Mouse (Mus musculus) retina, postnatal 1 day (tissue): ENCODE measurements around the gene Eif5a2.

Experiments
- DNase-seq: peaks from one replicate; pipeline ENCODE4 v3.0.0-alpha.2; 2012

Gene Eif5a2

GRCm38 (mm10) chr3:28814361-28814760 is 33.3 kb downstream of the Eif5a2 start:
- peak; percentile 80 for DNase-seq

DNA sequence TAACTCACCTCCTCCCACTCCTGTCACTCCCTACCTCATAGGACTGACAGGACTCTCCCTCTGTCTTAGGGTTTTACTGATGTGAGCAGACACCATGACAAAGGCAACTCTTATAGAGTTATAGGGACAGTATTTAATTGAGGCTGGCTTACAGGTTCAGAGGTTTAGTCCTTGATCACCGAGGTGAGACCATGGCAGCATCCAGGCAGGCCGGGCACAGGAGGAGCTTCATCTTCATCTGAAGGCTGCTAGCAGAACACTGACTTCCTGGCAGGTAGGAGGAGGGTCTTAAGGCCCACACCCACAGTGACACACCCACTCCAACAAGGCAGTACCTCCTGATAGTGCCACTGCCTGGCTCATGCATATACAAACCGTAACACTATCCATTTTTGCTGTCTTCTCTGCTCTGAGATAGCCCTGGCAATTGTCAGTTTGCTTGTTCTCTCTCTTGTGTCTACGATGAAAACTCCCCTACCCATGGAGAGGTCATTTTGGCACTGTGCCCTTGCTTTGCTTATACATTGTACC is 35.0 kb downstream of the Eif5a2 start:
- no peak for DNase-seq

DNA sequence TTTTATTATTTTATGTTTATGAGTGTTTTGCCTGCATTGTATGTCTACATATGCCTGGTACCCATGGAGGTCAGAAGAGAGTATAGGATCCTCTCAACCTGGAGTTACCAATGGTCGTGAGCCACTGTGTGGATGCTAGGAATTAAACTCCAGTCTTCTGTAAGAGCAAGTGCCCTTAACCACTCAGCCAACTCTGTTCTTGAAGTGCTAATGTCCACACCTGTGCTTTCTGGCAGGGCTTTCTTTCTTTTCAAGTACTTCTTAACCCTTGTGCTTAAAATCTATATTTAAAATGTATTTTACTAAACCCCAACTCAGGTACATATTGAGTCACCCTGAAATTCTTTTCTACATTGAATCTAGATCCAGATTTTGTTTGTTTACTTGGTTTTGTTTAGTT is 45.2 kb downstream of the Eif5a2 start:
- no peak for DNase-seq

GRCm38 (mm10) chr3:28827605-28828004 is 46.5 kb downstream of the Eif5a2 start:
- no peak for DNase-seq

DNA sequence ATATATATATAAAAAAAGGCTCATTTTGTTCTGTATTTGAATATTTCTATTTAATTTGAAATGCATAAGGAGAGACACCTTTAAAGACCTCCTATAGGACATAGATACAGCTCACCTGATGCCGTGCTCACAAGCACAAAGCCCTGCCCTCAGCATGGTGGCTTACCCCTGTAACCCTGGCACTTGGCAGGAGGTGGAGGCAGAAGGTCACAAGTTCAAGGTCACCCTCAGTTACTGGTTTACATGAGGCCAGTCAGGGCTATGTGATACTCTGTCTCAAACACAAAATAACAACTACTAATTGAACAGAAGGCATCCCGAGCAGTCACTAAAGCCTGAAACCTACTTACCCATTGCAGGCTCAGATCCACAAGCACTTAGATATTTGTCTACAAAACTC is 48.4 kb downstream of the Eif5a2 start:
- DNase-seq = no peak

DNA sequence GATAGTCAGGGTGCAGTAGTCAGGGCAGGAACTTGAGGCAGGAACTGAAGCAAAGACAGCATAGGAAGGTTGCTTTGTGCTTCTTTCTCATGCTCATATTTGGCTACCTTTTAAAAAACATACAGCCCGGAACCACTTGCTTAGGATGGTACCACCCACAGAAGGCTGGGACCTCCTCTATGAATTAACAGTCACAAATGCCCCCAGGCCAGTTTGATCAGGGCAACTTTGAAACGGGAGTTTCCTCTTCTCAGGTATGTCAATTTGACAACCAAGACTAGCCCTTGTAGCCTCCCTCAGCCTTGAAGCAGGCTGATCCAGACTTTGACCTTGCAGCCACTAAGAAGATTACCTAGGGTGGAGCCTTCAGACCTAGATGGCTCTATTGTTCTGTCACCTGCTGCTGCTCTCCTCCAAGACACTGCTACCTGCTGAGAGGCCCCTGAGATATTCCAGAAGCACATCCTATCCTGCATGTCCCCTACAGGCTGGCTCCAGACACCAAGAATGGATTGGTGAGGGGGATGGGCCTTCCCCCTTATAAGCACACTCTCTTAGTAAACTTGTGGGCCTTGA is 55.8 kb downstream of the Eif5a2 start:
- no peak for DNase-seq

GRCm38 (mm10) chr3:28841886-28842649 is 61.0 kb downstream of the Eif5a2 start:
- no peak for DNase-seq

DNA sequence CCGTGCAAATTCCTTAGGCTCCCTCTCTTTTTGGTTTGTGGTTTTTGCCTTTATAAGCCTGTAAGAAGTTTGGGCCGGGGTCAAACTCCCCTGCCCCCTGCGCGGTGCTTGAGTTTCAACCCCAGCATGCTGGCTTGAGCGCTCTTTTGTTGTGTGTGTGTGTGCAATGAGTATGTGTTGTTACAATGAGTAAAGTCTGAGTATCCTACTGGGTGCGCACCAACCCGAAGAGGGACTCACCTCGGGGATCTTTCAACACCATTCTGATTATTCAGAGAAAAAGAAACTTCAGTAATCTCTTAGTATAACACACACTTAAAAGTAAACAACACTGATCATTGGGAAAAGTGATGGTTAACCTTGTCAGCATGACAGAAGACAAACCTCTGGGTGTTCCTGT is 62.2 kb downstream of the Eif5a2 start:
- DNase-seq = no peak

DNA sequence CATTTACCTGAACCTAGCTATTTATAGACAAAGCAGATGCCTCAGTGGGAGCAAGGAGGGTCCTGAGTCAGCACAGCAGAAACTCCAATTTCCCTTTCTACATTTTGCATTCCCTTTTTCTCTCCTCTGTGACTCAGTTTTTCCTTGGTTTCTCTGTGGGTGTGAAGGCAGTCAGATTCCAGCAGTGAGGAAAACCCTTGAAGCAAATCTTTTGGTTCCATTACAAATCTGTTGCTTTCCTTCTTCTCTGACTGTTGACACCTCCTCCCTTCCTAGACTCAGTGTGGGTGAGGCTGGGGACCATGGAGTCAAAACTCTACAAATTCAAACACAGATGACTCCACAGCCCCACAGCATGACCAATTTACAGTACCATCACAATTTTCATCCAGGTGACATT is 66.0 kb downstream of the Eif5a2 start:
- no peak for DNase-seq
